ENCODE assay signal across 8 mouse cellular contexts in genomic region chr4:155992241-155992905, GRCm38 (mm10). TPM values are rescaled to one million over a fixed set of nuclear protein-coding genes. Genes with fewer than 3 reads are reported as not detected.
DNase-seq lines count a peak whose midpoint lies in the region; ATAC-seq lines count a peak whose summit lies in the region.

Gene B3galt6 (minus strand): TSS chr4:155992649.
Gene Sdf4 (plus strand): TSS chr4:155992872.

- H3K4me1 ChIP-seq in embryonic facial prominence, embryonic 13.5 days, result peaks cover 24% of the 10 kb centered on the region
- peaks cover 7 to 23% of the 10 kb centered on the region in 2 experiments for H3K4me1 ChIP-seq in heart, embryonic 14.5 days (ENCODE audit: control insufficient read depth in 2 of 2, insufficient read depth in 2 of 2, low read length in 2 of 2)
- peaks cover 67% of the 10 kb centered on the region for H3K4me1 ChIP-seq in liver, embryonic 12.5 days

- DNase-seq in 416B (ENCODE audit: low read depth), result peak; percentile 95
- DNase-seq in adrenal gland, adult 8-10 months, result peak; percentile 75
- peak; percentile 91 for DNase-seq in kidney, postnatal 14 days
- peak; percentile 94 for DNase-seq in naive thymus-derived CD4-positive, alpha-beta T cell, adult 2 months (ENCODE audit: low read depth)
- DNase-seq in splenic B cell, adult 2 months (ENCODE audit: low read depth, low spot score), result peak; percentile 95

- peak within 1 kb of the TSS; percentile 91 for H3K9ac ChIP-seq in embryonic facial prominence, embryonic 13.5 days
- peak within 1 kb of the TSS; percentile 86 for H3K9ac ChIP-seq in heart, embryonic 14.5 days (ENCODE audit: low read length)
- peak within 1 kb of the TSS; percentile 87 for H3K9ac ChIP-seq in liver, embryonic 12.5 days

- peak within 1 kb of the TSS; percentile 97 for H3K27ac ChIP-seq in embryonic facial prominence, embryonic 13.5 days
- H3K27ac ChIP-seq in heart, embryonic 14.5 days (replicated peaks in 1 of 2; ENCODE audit: control insufficient read depth in 1 of 2, insufficient read depth in 1 of 2, low read depth in 2 of 2, low read length in 2 of 2), result peak within 1 kb of the TSS; percentile 92 to 98
- H3K27ac ChIP-seq in liver, embryonic 12.5 days, result peak within 1 kb of the TSS; percentile 96

- H3K4me2 ChIP-seq in embryonic facial prominence, embryonic 13.5 days, result peak within 1 kb of the TSS; percentile 98
- H3K4me2 ChIP-seq in heart, embryonic 14.5 days (ENCODE audit: low read length), result peak within 1 kb of the TSS; percentile 97
- H3K4me2 ChIP-seq in liver, embryonic 12.5 days, result peak within 1 kb of the TSS; percentile 100

- no peaks in the 10 kb centered on the region for H3K27me3 ChIP-seq in embryonic facial prominence, embryonic 13.5 days
- no peaks in the 10 kb centered on the region for H3K27me3 ChIP-seq in heart, embryonic 14.5 days (ENCODE audit: control insufficient read depth, insufficient read depth, low read length)
- H3K27me3 ChIP-seq in liver, embryonic 12.5 days (replicated peaks), result no peaks in the 10 kb centered on the region
- H3K27me3 ChIP-seq in splenic B cell, adult 2 months (ENCODE audit: control insufficient read depth, insufficient read depth, low read length, poor library complexity, severe bottlenecking), result no peaks in the 10 kb centered on the region

- peaks cover 28% of the 10 kb centered on the region for H3K36me3 ChIP-seq in embryonic facial prominence, embryonic 13.5 days
- peaks cover 16% of the 10 kb centered on the region for H3K36me3 ChIP-seq in heart, embryonic 14.5 days (ENCODE audit: control insufficient read depth, insufficient read depth, low read length)
- H3K36me3 ChIP-seq in liver, embryonic 12.5 days, result peaks cover 30% of the 10 kb centered on the region
- peaks cover 5% of the 10 kb centered on the region for H3K36me3 ChIP-seq in splenic B cell, adult 2 months (ENCODE audit: control insufficient read depth, insufficient read depth, low read length, poor library complexity, severe bottlenecking)

- WGBS in embryonic facial prominence, embryonic 13.5 days, result 1% methylated on average over 99 of the region's 99 CpGs
- under 1% methylated on average over 99 of the region's 99 CpGs for WGBS in heart, embryonic 14.5 days
- WGBS in liver, embryonic 12.5 days (ENCODE audit: insufficient replicate concordance), result 2% methylated on average over 81 of the region's 99 CpGs

- H3K9me3 ChIP-seq in embryonic facial prominence, embryonic 13.5 days, result no peaks in the 10 kb centered on the region
- H3K9me3 ChIP-seq in heart, embryonic 14.5 days (ENCODE audit: control insufficient read depth, low read length), result no peaks in the 10 kb centered on the region
- H3K9me3 ChIP-seq in liver, embryonic 12.5 days (replicated peaks), result no peaks in the 10 kb centered on the region

- H3K4me3 ChIP-seq in embryonic facial prominence, embryonic 13.5 days, result peak within 1 kb of the TSS; percentile 90
- H3K4me3 ChIP-seq in heart, embryonic 14.5 days (ENCODE audit: control insufficient read depth in 1 of 2, insufficient read depth in 1 of 2, low read depth in 1 of 2, low read length in 2 of 2), result peak within 1 kb of the TSS; percentile 81 to 95
- peak within 1 kb of the TSS; percentile 81 for H3K4me3 ChIP-seq in liver, embryonic 12.5 days

- peak; percentile 85 for ATAC-seq in embryonic facial prominence, embryonic 13.5 days (ENCODE audit: insufficient number of reproducible peaks, insufficient read depth, low FRiP score, low TSS enrichment, low read depth)
- ATAC-seq in heart, embryonic 14.5 days (ENCODE audit: insufficient number of reproducible peaks, insufficient read depth, low FRiP score, low read depth), result peak; percentile 83
- peak; percentile 81 for ATAC-seq in liver, embryonic 12.5 days

RNA-seq across cellular contexts. Expression of gene B3galt6, which starts in this region (rescaled TPM):
- 1 to 10 TPM; 7.8 to 9.5 (median 8.9) TPM for total RNA-seq in adrenal gland, adult 8-10 months (2022)
- 16.2 and 18.4 TPM in 2 replicates for polyA plus RNA-seq in embryonic facial prominence, embryonic 13.5 days (2015; fragmentation: Nextera tagmentation; extraction: Ambion mirVana)
- polyA plus RNA-seq in heart, embryonic 14.5 days (2014; fragmentation: Nextera tagmentation; extraction: Ambion mirVana), result 8.9 and 11.5 TPM in 2 replicates
- polyA plus RNA-seq in liver, embryonic 12.5 days (2016; fragmentation: Nextera tagmentation; extraction: Ambion mirVana), result 8.2 and 8.7 TPM in 2 replicates

RNA-seq across cellular contexts. Expression of gene Sdf4, which starts in this region (rescaled TPM):
- total RNA-seq in adrenal gland, adult 8-10 months (2022), result 100 to 1,000 TPM; 290 to 326 (median 308) TPM
- polyA plus RNA-seq in embryonic facial prominence, embryonic 13.5 days (2015; fragmentation: Nextera tagmentation; extraction: Ambion mirVana), result 154 and 156 TPM in 2 replicates
- polyA plus RNA-seq in heart, embryonic 14.5 days (2014; fragmentation: Nextera tagmentation; extraction: Ambion mirVana), result 133 and 137 TPM in 2 replicates
- 93.4 and 93.9 TPM in 2 replicates for polyA plus RNA-seq in liver, embryonic 12.5 days (2016; fragmentation: Nextera tagmentation; extraction: Ambion mirVana)

Comparison
In these comparisons a context has a peak if more than half of its experiments do, and no peak if none do; other contexts are left out.
1. Peak in every context shown above with its lines: DNase-seq, ATAC-seq, H3K4me3 ChIP-seq and H3K27ac ChIP-seq.